Mouse (Mus musculus) thymus, adult 2 months (tissue): ENCODE data around the gene Omp.

Source experiments
- CTCF ChIP-seq: fragments of 200-500 bp; IDR thresholded peaks from 2 replicates; pipeline ENCODE4 v1.5.1; 2012; ENCODE audit warnings: mild to moderate bottlenecking, control low read depth, low read length, moderate library complexity, borderline replicate concordance; ENCODE audit not compliant: control insufficient read depth, poor library complexity, insufficient read depth; ENCODE audit errors: extremely low read depth
- POLR2A ChIP-seq: fragments of 200-500 bp; IDR thresholded peaks from 2 replicates; pipeline ENCODE4 v1.6.1; 2012; ENCODE audit warnings: mild to moderate bottlenecking, low read length, control low read depth, moderate library complexity; ENCODE audit not compliant: control insufficient read depth, poor library complexity, insufficient read depth; ENCODE audit errors: extremely low read depth

- TF ChIP-seq POLR2A: no peak
- TF ChIP-seq CTCF: no peak
Measured at GRCm38 (mm10) chr7:98124701-98125100, 20.6 kb downstream of the Omp start.
